Mouse (Mus musculus): Measurements from ENCODE around the gene Adgrb2.

Gene Adgrb2

GRCm38 (mm10) chr4:130063191-130063590 lies 78.5 kb downstream of the Adgrb2 start:
- no peak for DNase-seq (ENCODE audit: extremely low read depth, low read depth, low spot score)

GRCm38 (mm10) chr4:130066816-130067215 lies 82.1 kb downstream of the Adgrb2 start:
- DNase-seq (ENCODE audit: extremely low read depth, low read depth, low spot score), result no peak

GRCm38 (mm10) chr4:130070523-130070922 lies 85.9 kb downstream of the Adgrb2 start:
- no peak for DNase-seq (ENCODE audit: extremely low read depth, low read depth, low spot score)

- no peak for DNase-seq (ENCODE audit: extremely low read depth, low read depth, low spot score)
Observed at GRCm38 (mm10) chr4:130071758-130072157, 87.1 kb downstream of the Adgrb2 start.
